Mouse (Mus musculus) stomach, embryonic 16.5 days (tissue): ENCODE data around the gene Foxl2. TPM values are rescaled to one million over a fixed set of nuclear protein-coding genes. Genes with fewer than 3 reads are reported as not detected.

Source experiments
- ATAC-seq: fragments of 200-750 bp; cut with Nextera tagmentation; 2 replicates; pipeline ENCODE4 v1.8.0; 2017; ENCODE audit warnings: moderate number of reproducible peaks, moderate TSS enrichment; ENCODE audit not compliant: insufficient read depth, low FRiP score
- H3K27ac ChIP-seq: fragments of 300-500 bp; sonication (generic); 2 replicates; pipeline ENCODE4 v1.5.1; 2014; ENCODE audit warnings: low read length
- H3K27me3 ChIP-seq: fragments of 300-500 bp; sonication (generic); 2 replicates; pipeline ENCODE4 v1.6.1; 2014; ENCODE audit warnings: low read length, control low read depth, mixed read lengths; ENCODE audit not compliant: control insufficient read depth, insufficient read depth
- H3K36me3 ChIP-seq: fragments of 300-500 bp; sonication (generic); 2 replicates; pipeline ENCODE4 v1.6.1; 2014; ENCODE audit warnings: low read length; ENCODE audit not compliant: control insufficient read depth, insufficient read depth
- H3K4me1 ChIP-seq: fragments of 300-500 bp; sonication (generic); 2 replicates; pipeline ENCODE4 v1.6.1; 2014; ENCODE audit warnings: low read length, control low read depth, mixed read lengths; ENCODE audit not compliant: control insufficient read depth, insufficient read depth
- H3K4me2 ChIP-seq: fragments of 300-500 bp; sonication (generic); 2 replicates; pipeline ENCODE4 v1.6.1; 2014; ENCODE audit warnings: low read depth, low read length, mixed read lengths
- H3K4me3 ChIP-seq: fragments of 300-500 bp; sonication (generic); replicated peaks from 2 replicates; pipeline ENCODE4 v1.5.1; 2014; ENCODE audit warnings: mild to moderate bottlenecking, low read length
- H3K9ac ChIP-seq: fragments of 300-500 bp; sonication (generic); 2 replicates; pipeline ENCODE4 v1.6.1; 2014; ENCODE audit warnings: low read length
- H3K9me3 ChIP-seq: fragments of 300-500 bp; sonication (generic); replicated peaks from 2 replicates; pipeline ENCODE4 v1.6.1; 2016; ENCODE audit warnings: low read length, control low read depth; ENCODE audit not compliant: control insufficient read depth
- WGBS: fragments of 180-500 bp; shearing (Covaris S2); extraction: QIAGEN DNeasy Blood & Tissue Kit; methylation state at CpG from one replicate; pipeline ENCODE4 v1.1.7; 2014; 5-methylcytosine and 5-hydroxymethylcytosine counted together
- polyA plus RNA-seq: library from polyadenylated mRNA; unstranded; fragments of >200 nt; fragmentation: Nextera tagmentation; extraction: Ambion mirVana; gene quantifications from 2 replicates; pipeline ENCODE4 v1.2.1, GENCODE M21; 2015

The Foxl2 gene
- polyA plus RNA-seq, 1 experiment from 2014 or later = not detected

DNA sequence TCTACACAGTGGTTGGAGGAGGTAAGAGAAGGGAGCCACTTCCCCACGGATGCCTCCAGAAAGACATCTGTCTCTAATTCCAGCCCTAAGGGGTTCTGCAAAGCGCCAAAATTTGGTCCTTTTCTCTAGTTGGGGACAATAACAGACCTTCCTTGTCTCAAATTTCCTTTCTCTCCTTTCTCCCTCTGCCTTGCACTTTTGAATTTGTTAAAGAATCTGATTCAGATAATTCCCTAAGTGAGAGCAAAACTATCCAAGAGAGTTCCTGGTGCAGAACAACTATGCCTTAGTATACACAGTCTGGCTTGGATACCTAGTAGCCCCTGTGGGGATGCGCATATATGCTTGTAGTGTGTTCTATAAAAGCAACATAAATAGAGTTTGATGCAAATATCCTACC lies 4.8 kb downstream of the Foxl2 start:
- peaks cover 22% of the 10 kb centered on the region for H3K4me1 ChIP-seq
- no peak overlapping the region for H3K27ac ChIP-seq
- H3K9ac ChIP-seq = no peak overlapping the region
- H3K4me2 ChIP-seq = no peak overlapping the region
- H3K27me3 ChIP-seq = peaks cover 88% of the 10 kb centered on the region
- no peaks in the 10 kb centered on the region for H3K9me3 ChIP-seq
- no peaks in the 10 kb centered on the region for H3K36me3 ChIP-seq
- no peak overlapping the region for H3K4me3 ChIP-seq
- WGBS = 30% methylated on average over 3 of the region's 3 CpGs
- no peak for ATAC-seq

DNA sequence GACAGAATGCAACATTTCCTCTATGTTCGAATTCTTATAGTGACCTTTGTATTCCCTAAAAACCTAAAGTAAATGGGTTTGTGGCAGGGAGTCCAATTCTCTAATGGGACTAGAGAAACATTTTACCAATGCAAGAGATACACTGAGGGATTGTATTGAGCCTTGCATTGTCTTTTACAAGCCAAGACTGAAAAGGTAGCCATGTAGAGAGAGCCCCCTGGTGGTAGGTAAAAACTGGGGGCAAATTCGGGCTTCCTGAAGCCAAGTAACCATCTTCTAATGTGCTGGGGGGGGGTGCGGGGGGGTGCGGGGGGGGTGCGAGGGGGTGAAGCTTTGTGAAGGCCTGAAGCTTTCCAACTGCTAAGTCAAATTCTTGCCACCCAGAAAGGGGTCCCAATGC lies 5.3 kb downstream of the Foxl2 start:
- Histone ChIP-seq H3K4me1 (peaks cover 17% of the 10 kb centered on the region), H3K27me3 (peaks cover 88% of the 10 kb centered on the region), H3K9me3 (no peaks in the 10 kb centered on the region), H3K4me3 (no peak overlapping the region), H3K27ac (no peak overlapping the region), H3K36me3 (no peaks in the 10 kb centered on the region), H3K4me2 (no peak overlapping the region), H3K9ac (no peak overlapping the region)
- WGBS = 17% methylated on average over 5 of the region's 5 CpGs
- ATAC-seq = no peak

DNA sequence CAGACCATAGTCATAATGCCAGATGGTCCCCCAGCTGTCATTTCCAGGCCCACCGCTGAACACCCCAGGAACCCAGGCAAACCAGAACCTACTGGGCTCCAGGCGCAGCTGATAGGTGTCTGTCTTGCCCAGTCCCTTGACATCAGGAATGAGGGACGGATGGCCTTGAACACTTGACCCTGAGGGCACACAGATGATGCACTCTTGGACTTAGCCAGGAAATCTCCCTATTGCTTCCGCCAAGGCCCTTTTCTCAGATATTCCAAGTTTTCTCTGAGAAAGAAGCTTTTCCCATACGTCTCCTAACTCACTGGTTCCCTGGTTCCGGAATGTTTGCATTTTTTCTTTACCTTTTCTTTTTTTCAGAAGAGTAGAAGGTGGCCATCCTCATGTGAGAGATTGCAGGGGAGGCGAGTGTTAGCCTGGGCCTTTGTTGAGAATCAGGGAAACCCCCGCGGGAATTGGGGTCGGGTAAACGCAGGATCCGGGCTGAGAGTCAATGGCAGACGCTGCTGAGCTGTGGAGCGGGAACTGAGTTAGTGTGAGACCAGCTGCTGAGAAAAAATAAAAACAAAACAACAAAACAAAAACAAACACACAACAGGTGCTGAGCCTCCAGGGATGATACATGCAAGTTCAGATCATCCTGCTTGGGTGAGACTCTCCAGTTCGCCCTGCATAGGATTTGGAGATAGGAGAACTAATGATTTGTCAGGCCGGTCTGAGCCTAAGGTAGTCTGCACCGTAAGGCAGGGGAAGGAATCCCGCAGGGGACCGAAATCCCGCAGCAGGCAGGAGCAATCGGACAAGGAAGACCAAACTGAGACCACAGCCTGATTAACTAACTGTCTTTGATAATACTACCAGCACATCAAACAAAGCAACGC lies 6.7 kb downstream of the Foxl2 start:
- Histone ChIP-seq H3K4me2 (no peak overlapping the region), H3K36me3 (no peaks in the 10 kb centered on the region), H3K9ac (no peak overlapping the region), H3K4me1 (peaks cover 2% of the 10 kb centered on the region; the same call in 1 of the 2 replicates), H3K27me3 (peaks cover 84% of the 10 kb centered on the region), H3K27ac (no peak overlapping the region), H3K4me3 (no peak overlapping the region), H3K9me3 (no peaks in the 10 kb centered on the region)
- WGBS = 6% methylated on average over 22 of the region's 22 CpGs
- ATAC-seq = no peak

DNA sequence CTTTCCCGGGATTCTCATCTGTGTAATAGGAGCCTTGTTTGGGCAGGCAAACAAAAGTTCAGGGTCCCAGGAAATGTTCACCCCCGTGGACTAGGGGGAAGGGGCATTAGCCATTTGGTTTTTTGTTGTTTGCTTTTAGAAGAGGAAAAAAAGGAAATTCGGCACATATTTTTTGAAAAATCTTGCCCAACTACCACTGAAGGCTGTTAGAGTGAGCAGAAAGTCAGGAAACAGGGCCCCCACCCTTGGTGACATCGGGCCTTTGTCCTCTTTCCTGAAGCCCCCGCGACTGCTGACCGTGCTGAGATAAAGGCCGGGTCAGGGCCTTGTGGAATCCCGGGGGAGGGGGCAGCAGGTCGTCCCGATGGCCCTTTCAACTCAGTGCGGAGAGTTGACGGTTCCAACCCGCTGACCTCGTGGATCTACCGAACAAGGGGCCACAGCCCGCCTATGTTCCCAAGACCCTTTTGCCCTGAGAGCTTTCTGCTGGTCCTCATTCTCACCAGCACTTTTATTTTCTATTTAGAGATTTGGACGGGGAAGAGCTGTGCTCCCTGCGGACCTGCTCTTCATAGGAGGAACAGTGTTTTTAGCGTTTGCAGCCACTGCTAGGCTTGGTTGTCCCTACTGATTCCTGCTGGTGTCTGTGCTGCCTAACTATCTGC lies 7.5 kb downstream of the Foxl2 start:
- Histone ChIP-seq H3K4me3 (no peak overlapping the region), H3K36me3 (no peaks in the 10 kb centered on the region), H3K27me3 (peaks cover 84% of the 10 kb centered on the region), H3K27ac (no peak overlapping the region), H3K9me3 (no peaks in the 10 kb centered on the region), H3K4me1 (no peaks in the 10 kb centered on the region), H3K9ac (no peak overlapping the region), H3K4me2 (no peak overlapping the region)
- no peak for ATAC-seq
- WGBS = 3% methylated on average over 20 of the region's 20 CpGs

DNA sequence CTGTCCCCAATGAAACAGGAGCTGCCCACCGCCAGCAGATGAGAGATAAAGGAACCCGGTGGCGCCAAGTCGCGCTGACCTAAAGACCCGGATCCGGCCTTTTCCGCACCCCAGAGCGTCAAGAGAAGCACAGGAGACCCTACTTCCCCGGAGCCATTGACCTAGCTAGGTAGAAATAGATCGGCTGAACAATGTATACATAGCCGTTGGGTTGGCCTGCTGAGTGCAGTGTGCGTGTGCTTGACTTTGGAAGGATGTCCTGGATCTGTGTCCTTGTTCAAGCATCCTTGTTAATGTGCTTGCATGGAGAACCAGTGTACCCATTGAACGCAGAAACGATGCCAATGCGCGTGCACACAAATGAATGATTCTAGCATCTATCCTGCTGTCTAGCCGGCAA lies 8.6 kb downstream of the Foxl2 start:
- H3K4me3 ChIP-seq = no peak overlapping the region
- ATAC-seq = no peak
- H3K9me3 ChIP-seq = no peaks in the 10 kb centered on the region
- no peak overlapping the region for H3K4me2 ChIP-seq
- H3K27ac ChIP-seq = no peak overlapping the region
- 8% methylated on average over 18 of the region's 18 CpGs for WGBS
- H3K4me1 ChIP-seq = no peaks in the 10 kb centered on the region
- H3K9ac ChIP-seq = no peak overlapping the region
- no peaks in the 10 kb centered on the region for H3K36me3 ChIP-seq
- H3K27me3 ChIP-seq = peaks cover 76% of the 10 kb centered on the region

DNA sequence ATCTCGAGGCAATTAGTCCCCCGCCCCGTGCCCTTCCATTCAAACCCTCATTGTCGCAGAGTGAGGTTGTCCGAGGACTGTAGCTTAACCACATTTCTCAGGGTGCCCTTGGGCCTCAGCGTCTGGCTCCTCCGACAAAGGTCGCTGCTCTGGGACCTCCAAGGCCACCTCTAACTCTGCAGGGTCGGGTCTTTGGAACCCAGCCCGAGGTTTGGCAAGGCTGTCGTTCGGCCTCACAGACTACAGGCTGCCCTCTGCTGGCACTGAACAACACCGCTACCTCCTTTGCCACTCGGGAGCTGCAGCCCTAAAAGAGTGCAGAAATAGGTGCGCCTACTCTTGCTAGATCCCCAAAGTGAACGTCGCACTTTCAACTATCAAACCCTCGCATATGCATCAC lies 10.0 kb downstream of the Foxl2 start:
- ATAC-seq = no peak
- H3K27me3 ChIP-seq = peaks cover 64% of the 10 kb centered on the region

DNA sequence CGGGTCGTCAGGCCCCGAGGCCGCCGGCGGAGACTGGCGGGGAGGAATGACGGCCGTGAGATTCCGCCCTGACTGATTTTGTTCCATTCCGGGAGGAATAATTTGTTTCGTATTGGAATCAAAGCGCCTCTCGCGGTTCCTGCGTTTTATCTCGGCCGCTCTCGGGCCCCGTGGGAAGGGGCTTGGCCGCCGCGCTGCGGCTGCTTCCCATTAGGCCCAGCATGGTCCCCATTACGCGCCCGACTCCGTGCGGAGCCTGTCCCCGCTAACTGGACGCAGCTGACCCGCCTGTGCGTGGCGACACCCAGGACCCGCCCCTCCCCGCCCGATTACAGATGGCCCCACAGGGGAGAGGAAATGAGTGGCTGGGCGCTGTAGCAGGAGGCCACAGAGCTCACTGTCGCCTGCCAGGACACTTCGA lies 18.0 kb downstream of the Foxl2 start:
- Histone ChIP-seq H3K27me3 (peaks cover 62% of the 10 kb centered on the region), H3K4me1 (peaks cover 6% of the 10 kb centered on the region), H3K4me2 (peak overlapping the region; percentile 55), H3K9me3 (peaks cover 14% of the 10 kb centered on the region), H3K27ac (no peak overlapping the region), H3K4me3 (peak overlapping the region; percentile 41), H3K36me3 (no peaks in the 10 kb centered on the region), H3K9ac (no peak overlapping the region)
- ATAC-seq = no peak
- WGBS = under 1% methylated on average over 40 of the region's 40 CpGs

More for the DNA sequence above, 10.0 kb downstream of the Foxl2 start:
- Histone ChIP-seq H3K4me1 (no peaks in the 10 kb centered on the region), H3K9ac (no peak overlapping the region), H3K9me3 (0 out of 2 replicates have a peak, but pooled peaks cover 2% of the 10 kb centered on the region), H3K4me2 (no peak overlapping the region), H3K27ac (no peak overlapping the region), H3K36me3 (no peaks in the 10 kb centered on the region), H3K4me3 (no peak overlapping the region)
- WGBS = 2% methylated on average over 18 of the region's 18 CpGs

DNA sequence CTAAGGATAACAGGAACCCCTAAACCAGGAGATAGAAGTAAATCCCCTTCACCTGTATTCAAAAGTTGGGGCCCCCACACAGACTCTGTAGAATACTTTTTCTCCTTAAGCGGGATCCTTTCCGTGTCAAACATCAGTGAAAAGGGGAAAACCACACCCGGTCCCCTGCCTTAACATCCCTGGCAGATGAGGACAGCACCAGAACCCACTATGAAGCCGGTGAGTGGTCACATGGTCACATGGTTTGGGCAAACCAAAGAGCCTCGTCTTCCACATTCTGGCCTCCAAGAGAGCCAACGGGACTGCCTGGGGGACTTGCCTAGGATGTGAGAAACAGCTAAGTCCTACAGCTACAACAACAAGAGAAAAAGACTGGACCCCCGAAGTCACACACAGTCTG lies 18.5 kb downstream of the Foxl2 start:
- WGBS = 10% methylated on average over 7 of the region's 7 CpGs

DNA sequence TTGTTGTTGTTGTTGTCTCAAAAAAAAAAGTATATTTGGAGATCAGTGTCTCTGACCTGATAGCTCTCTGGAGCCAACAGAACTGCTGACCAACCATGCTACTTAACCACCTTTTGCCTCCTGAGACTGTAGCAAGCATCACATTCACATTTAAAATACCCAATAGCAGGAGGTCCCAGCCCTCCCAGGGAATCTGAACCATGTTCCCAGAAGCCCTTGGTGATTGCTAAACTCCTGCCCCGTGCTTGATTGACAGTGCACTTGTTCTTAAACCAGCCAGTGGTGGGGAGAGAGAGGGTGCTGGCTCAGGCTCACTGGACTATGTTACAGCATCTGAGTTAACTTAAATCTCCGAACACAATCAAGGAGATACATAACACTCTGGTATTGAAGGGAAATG lies 19.8 kb downstream of the Foxl2 start:
- H3K27me3 ChIP-seq = peaks cover 61% of the 10 kb centered on the region
- no peak overlapping the region for H3K4me2 ChIP-seq
- ATAC-seq = no peak

More for the DNA sequence above, 18.5 kb downstream of the Foxl2 start:
- no peak for ATAC-seq
- Histone ChIP-seq H3K36me3 (no peaks in the 10 kb centered on the region), H3K9ac (no peak overlapping the region), H3K27ac (no peak overlapping the region), H3K9me3 (peaks cover 14% of the 10 kb centered on the region), H3K4me1 (peaks cover 6% of the 10 kb centered on the region), H3K4me3 (peak overlapping the region; percentile 41), H3K4me2 (peak overlapping the region; percentile 55), H3K27me3 (peaks cover 62% of the 10 kb centered on the region)

More for the DNA sequence above, 19.8 kb downstream of the Foxl2 start:
- Histone ChIP-seq H3K4me1 (peaks cover 6% of the 10 kb centered on the region), H3K9me3 (peaks cover 14% of the 10 kb centered on the region), H3K4me3 (no peak overlapping the region), H3K9ac (no peak overlapping the region), H3K27ac (no peak overlapping the region), H3K36me3 (no peaks in the 10 kb centered on the region)
- 31% methylated on average over 2 of the region's 2 CpGs for WGBS
